Mouse (Mus musculus) kidney, adult 11 months (tissue): Measurements from ENCODE around the gene Rsph6a.
A peak's percentile ranks its signal among the peaks of the same experiment; 100 is the strongest.

ENCODE experiments used
- DNase-seq: peaks from one replicate; pipeline ENCODE4 v3.0.0; 2022

Gene Rsph6a

DNA sequence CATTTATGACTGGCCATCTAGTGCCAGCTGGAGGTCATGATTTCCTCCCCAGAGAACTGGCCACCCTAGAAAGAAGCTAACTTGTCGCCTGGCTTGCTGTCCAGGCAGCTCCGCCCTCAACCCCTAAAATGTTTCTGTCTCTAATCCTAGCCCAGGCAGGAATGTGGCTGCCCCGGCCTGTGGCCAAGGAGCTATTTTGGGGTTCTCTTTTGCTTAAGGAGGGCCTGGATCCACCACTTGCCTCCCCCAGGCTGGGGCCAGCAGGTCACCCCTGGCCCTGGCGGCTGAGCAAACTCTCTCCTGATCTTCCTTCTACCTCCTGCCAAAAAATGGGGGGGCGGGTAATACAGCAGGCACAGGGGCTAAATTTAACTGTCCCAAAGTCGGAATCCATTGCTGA lies 28.6 kb downstream of the Rsph6a start:
- DNase-seq = no peak

DNA sequence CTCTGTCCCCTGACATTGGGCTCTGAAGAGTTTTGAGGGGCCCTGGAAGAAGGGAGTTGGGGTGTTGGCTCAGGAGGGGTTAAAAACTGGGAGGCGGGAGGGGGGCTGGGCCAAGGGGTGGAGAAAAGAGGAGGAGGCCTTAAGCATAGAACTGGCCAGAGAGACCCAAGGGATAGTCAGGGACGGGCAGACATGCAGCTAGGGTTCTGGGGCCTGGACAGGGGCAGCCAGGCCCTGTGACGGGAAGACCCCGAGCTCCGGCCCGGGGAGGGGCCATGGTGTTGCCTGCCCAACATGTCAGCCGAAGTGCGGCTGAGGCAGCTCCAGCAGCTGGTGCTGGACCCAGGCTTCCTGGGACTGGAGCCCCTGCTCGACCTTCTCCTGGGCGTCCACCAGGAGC lies 29.2 kb downstream of the Rsph6a start, which contains the start of gene Dmpk:
Dmpk (plus strand) TSS at position 149 of the 400 bp plus-strand sequence.
- no peak for DNase-seq

DNA sequence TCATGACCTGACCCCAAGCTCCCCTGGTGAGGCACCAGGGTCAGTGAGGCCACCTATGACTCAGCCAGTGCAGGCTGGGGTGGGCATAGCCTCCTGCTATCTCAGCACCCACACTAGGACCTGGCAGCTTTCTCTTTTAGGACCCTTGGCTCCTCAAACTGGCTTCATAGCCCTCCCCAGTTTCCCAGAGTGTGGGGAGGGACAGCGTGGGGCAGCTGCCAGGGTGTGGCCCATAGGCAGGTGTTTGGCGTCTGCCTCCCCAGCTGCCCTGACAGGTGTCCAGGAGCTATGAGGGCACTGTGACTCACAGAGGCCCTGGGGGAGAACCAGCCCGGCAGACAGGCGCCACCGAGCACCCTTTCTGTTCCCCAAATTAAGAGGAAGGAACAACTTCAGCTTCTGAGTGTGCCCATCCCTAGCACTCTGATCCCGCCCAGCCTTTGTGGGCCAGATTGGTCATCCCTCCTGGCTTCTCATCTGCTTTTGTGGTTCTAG lies 29.8 kb downstream of the Rsph6a start:
- no peak for DNase-seq

DNA sequence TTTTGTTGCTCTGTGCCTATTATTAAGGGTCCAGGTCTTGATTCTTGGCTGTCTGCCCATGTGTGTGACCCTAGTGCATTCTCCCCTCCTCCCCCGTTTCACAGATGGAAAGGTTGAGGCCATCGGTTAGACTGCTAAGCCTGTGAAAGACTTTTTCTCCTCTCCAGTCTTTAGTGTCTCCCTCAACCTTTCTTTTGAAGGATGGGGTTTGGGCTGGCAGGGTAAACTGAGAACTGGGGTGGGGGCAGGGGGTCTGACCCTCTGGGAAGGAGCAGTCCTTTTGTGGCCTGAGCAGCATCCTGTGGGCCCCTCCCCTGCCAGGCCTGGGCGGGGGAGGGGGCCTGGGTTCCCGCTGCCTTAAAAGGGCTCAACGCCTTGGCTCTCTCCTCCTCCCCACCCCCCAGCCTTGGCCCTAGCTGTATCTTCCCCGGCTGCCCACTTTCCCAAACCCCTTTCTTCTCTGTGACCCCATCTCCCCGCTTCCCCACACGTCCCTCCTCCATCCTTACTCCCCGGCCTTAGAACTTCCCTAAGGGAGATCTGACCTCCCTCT lies 30.5 kb downstream of the Rsph6a start:
- DNase-seq = no peak

DNA sequence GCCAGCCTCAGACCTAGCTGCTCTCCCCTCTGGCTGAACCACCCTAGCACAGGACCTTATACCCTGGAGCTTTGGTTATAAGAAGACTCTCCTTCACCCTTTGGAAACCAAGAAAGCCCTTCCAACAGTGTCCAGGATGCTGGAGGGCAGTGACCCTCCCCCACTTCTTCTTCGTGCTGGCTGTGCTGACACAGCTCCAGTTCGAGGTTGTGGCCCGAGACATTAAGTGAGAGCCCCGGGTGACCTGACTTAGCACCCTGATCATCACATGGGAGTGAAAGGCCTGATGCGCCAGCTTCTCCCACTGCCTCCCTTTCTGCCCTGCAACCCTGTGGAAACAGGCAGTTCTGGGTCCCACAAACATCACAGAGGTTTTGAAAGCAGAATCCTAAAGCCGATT lies 31.0 kb downstream of the Rsph6a start:
- no peak for DNase-seq

DNA sequence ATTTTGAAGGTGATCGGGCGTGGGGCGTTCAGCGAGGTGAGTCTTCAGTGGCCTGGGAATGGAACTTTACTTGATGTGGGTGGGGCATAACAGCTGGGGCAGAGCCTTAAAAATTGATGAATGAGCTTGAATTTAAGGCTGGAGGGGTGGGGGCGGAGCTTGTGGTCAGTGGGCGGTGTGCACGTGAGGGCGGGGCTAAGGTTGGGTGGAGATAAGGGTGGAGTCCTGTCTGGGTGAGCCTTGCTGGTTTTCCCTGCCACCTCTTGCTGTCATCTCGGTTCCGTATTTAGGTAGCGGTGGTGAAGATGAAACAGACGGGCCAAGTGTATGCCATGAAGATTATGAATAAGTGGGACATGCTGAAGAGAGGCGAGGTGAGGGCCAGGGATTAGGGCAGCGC lies 31.6 kb downstream of the Rsph6a start:
- no peak for DNase-seq

DNA sequence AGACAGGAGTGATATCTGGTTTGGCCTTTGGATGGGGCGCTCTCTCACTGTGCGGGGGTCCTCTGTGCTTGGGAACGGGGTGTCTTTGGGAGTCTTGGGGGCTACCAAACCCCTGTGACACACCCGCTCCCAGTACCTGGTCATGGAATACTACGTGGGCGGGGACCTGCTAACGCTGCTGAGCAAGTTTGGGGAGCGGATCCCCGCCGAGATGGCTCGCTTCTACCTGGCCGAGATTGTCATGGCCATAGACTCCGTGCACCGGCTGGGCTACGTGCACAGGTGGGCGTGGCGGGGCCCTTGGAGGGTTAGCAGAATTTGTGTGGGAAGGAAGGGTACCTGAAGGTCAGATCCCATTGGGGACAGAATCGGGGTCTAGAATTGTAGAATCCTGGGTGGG lies 32.3 kb downstream of the Rsph6a start:
- DNase-seq = no peak

DNA sequence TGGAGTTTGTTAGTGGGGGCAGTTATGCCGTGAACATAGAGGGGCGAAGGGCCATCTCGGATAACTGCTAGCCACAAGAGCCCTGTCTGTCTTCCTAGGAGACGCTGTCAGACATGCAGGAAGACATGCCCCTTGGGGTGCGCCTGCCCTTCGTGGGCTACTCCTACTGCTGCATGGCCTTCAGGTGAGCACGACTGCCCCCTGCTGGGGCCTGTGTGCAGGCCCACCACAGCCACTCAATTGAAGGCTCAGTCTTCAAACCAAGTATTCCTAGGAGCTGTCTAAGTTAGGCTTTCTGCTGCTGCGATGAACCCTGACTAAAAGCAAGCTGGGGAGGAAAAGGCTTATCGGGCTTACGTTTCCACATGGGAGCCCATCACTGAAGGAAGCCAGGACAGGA lies 34.3 kb downstream of the Rsph6a start:
- no peak for DNase-seq

DNA sequence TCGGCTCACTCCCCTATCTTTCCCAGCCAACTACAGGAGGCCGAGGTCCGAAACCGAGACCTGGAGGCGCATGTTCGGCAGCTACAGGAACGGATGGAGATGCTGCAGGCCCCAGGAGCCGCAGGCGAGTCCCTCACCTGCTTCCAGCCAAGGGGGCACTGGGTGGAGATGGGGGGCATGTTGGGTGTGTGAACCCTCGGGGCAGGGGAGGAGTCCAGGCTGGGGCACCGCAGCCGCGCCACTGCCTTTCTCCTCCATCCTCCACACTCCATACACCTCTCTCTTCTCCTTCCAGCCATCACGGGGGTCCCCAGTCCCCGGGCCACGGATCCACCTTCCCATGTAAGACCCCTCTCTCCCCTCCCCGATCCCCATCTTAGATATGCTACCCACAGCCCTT lies 37.4 kb downstream of the Rsph6a start:
- no peak for DNase-seq

DNA sequence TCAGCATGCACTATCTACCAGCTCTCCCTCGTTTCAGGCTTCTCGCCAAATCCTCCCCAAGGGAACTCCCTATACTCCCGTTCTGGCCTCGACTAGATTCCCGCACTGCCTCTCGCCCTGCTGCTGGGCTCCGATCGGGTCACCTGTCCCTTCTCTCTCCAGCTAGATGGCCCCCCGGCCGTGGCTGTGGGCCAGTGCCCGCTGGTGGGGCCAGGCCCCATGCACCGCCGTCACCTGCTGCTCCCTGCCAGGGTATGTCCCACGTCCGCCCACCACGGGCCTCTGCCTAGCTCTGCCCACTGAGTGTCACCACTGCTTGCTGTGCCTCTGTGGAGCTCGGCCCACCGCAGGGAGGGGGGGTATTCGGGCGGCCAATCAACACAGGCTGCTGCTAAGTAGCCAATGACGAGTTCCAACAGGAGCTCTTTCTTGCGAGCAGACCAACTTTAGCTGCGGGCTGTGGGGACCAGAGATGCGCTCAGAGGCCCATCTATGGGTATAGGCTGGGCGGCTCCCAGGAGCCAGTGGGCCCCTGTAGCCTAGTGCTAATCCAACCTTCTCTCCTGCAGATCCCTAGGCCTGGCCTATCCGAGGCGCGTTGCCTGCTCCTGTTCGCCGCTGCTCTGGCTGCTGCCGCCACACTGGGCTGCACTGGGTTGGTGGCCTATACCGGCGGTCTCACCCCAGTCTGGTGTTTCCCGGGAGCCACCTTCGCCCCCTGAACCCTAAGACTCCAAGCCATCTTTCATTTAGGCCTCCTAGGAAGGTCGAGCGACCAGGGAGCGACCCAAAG lies 38.1 kb downstream of the Rsph6a start:
- peak; percentile 75 for DNase-seq

DNA sequence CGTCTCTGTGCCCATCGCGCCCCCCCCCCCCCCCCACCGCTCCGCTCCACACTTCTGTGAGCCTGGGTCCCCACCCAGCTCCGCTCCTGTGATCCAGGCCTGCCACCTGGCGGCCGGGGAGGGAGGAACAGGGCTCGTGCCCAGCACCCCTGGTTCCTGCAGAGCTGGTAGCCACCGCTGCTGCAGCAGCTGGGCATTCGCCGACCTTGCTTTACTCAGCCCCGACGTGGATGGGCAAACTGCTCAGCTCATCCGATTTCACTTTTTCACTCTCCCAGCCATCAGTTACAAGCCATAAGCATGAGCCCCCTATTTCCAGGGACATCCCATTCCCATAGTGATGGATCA lies 38.7 kb downstream of the Rsph6a start:
- DNase-seq = peak; percentile 84

DNA sequence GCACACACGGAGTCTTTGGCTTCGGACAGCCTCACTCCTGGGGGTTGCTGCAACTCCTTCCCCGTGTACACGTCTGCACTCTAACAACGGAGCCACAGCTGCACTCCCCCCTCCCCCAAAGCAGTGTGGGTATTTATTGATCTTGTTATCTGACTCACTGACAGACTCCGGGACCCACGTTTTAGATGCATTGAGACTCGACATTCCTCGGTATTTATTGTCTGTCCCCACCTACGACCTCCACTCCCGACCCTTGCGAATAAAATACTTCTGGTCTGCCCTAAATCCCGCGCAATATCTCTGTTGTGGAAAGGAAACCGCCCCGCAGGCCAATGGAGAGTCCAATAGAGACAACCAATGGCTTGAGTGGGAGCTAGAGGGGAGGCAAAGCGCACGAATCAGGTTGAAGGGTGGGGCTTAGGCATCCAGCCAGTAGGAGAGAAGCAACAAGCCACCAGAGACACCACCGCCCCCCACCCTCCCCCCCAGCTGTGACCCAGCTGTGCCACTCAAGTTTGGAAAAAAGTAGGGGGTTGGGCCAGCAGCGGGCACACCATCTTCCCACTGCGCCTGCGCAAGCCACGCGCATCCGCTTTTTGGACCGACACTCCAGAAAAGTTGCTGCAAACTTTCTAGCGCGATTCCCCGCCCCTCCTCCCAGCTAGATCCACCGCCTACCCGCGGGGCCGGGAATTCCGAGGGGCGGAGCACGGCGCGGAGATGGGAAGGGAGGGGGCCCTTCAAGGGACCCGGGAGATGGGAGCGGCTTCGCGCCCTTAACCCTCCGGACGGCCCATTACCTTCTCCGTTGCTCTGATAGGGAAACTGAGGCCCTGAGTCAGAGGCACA lies 39.3 kb downstream of the Rsph6a start:
- peak; percentile 98 for DNase-seq

DNA sequence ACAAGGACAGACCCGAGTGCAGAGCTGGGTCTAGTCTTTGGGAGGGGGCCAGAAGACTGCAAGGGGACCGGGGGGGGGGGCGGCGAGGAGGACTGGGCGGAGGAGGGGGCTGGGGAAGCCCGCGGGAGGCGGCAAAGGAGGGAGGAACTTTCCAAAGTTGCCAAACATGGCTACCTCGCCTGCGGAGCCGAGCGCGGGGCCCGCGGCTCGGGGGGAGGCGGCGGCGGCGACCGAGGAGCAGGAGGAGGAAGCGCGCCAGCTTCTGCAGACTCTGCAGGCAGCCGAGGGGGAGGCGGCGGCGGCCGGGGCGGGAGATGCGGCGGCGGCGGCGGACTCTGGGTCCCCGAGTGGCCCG lies 40.0 kb downstream of the Rsph6a start, which contains the start of gene Six5:
Six5 (plus strand) TSS at position 124 of the 355 bp plus-strand sequence.
- DNase-seq = no peak

DNA sequence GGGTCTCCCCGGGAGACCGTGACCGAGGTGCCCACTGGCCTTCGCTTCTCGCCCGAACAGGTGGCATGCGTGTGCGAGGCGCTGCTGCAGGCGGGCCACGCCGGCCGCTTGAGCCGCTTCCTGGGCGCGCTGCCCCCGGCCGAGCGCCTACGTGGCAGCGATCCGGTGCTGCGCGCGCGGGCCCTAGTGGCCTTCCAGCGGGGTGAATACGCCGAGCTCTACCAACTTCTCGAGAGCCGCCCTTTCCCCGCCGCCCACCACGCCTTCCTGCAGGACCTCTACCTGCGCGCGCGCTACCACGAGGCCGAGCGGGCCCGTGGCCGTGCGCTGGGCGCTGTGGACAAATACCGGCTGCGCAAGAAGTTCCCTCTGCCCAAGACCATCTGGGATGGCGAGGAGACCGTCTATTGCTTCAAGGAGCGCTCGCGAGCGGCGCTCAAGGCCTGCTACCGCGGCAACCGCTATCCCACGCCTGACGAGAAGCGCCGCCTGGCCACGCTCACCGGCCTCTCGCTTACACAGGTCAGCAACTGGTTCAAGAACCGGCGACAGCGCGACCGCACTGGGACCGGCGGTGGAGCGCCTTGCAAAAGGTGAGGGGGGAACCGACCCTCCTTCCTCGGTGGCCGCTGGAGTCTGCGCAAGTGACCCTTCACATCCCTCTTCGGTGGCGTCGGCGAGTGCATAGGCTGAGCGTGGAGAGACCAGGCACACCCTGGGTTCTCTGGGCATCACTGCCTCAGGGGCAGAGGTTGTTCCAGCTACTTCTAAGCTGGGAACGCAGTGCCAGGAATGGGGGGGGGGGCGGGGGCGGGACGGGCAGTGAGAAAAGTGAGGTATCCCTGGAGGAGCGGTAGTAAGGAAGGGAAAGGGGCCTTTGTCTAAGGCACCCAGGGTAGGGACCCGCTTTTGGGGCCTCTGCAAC lies 40.6 kb downstream of the Rsph6a start:
- DNase-seq = peak; percentile 62

DNA sequence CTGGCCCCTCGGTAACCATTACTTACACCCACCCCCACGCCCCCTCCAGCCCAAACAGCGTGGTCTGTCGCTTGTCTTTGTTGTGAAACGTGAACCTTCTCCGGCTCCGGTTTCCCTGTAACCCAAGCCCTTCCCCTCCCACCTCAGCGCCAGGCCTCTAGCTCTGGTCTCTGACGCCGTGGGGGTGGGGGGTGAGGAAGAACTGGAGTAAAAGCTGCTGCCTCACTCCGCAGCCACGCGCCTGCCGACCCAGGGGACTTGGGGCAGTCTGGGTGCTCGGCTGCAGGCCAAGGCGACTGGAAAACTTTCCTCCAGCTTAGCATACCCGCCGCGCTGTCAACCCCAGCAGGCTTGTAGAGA lies 41.2 kb downstream of the Rsph6a start:
- peak; percentile 64 for DNase-seq

DNA sequence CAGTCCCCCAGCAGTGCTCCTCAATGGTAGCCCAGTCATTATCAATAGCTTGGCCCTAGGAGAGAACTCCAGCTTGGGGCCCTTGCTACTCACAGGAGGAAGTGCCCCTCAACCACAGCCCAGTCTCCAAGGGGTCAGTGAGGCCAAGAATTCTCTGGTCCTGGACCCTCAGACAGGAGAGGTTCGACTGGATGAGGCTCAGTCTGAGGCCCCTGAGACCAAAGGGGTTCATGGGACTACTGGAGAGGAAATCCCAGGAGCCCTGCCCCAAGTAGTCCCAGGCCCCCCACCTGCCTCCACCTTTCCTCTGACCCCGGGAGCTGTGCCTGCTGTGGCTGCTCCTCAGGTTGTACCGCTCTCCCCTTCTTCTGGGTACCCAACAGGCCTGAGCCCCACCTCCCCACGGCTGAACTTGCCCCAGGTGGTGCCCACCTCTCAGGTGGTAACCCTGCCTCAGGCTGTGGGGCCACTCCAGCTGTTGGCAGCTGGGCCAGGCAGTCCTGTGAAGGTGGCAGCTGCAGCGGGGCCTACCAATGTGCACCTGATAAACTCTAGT lies 42.0 kb downstream of the Rsph6a start:
- DNase-seq = no peak

DNA sequence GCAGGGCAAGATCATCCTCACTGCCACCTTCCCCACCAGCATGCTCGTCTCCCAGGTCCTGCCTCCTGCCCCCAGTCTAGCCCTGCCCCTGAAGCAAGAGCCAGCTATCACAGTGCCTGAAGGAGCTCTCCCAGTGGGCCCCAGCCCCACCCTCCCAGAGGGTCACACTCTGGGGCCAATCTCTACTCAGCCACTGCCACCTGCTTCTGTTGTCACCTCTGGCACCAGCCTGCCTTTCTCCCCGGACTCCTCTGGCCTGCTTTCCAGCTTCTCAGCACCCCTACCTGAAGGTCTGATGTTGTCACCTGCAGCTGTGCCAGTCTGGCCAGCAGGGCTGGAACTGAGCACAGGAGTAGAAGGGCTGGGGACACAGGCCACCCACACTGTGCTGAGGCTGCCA lies 42.7 kb downstream of the Rsph6a start:
- no peak for DNase-seq

DNA sequence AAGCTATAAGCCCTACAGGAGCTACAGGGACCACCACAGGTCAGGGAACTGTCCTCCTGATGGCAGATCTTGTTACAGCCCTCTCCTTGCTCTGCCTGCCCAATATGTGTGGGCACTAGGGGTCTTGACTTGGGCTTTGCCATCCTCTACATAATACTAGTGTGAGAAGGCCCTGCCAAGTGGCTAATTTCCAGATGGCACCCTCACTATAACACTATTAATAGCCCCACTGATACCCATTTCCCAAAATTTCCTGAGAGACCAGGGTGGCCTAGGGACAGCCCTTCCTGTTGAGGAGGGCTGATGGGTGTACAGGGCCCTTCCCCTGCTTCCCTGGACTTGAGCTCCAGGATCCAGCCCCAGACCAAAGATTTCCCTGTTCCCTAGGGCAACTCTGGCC lies 43.4 kb downstream of the Rsph6a start:
- DNase-seq = no peak

DNA sequence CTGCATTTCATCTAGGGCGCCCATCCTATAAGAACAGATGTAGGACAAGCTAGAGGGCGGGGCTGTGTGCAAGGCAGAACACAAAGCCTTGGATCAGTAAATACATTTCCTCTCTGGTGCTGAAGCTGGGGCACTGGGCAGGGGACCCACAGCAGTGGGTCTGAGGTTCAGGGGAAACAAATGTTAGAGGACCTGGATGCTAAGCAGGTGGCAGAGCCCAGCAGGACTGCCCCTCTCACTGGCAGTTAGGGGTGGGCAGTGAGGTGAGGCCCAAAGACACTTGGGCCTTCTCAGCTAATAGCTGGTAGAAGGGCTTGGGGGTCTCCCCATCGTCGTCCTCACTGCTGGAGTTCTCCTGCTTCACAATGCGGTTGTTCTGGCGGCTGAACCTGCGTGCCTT lies 44.3 kb downstream of the Rsph6a start:
- DNase-seq = no peak

DNA sequence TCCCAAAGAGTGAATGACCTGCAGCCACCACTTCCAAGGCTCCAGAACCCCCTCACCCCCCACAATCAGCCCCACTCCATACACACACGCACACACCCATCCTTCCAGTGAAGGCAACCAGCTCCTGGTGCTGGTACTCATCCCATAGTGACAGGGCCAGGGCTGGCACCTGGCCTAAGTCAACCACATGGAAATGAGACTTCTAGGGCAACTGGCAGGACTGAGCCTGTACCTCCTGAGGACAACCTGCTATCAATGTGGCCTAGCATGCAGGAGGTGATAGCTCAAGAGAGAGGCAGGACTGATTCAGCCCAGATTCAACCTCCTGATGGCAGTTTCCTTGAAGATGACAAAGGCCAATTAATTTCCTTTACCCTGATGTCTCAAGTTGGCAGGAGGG lies 45.8 kb downstream of the Rsph6a start:
- DNase-seq = no peak

DNA sequence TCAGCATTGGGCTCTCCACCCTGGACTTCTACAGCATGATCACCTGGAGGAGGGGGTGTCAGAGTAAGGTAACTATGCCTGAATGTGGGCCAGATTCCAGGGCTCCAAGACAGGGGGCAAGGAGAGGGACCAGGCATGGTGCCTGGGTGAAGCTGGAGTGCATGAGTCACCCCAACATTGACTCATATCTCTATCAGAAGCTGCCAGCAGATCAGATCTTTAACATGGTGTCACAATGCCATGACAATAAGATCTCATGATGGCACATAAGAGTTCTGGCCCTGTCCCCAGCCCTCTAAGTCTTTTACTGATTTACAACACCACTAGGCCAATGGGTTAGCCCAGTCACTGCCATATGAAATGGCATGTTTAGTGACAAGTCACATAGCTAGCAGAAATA lies 49.3 kb downstream of the Rsph6a start:
- DNase-seq = no peak

DNA sequence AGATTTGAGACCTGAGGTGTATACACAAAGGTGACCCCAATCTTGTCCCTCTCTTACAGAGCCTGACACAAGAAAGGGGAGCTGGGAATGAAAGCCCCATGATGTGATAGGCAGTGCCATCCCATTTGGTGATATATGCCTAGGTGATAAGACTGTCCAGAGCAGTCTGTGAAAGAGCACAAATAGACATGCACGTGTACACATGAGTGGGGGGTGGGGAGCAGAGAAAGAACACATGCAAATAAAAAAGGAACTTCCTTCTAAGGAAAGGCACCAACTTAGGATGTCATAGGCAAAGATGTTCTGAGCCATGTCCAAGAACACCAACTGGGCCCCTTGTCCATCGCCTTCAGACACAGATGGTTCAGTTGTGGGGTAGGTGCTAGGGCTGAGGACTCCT lies 50.0 kb downstream of the Rsph6a start:
- no peak for DNase-seq

DNA sequence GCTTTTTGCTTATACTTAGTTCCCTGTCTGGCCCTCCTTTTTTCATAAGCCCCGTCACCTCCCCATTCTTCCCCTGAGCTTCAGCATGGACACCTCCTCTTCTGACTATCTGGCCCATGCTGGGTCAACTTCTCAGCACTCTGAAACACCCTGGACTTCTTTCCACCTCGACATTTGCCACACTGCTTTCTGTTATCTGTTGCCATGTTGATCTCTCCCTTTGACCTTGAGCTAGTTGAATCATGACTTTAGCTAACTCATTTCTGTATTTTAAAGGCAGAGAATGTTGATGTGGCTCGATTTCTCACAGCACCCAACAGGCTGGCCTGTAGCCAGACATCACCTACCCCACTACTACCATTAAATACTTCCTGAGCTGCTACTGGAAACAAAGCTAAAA lies 52.9 kb downstream of the Rsph6a start:
- no peak for DNase-seq
